Mouse (Mus musculus) myocyte (in vitro differentiated cells): ENCODE results near the gene Rnf146.

Experiments used
- MYOD1 ChIP-seq, 3 experiments: IDR thresholded peaks; one replicate each; pipeline ENCODE4 v1.6.1; 2011; ENCODE audit warnings: control low read depth in 2 of 3, low read depth in 2 of 3, mild to moderate bottlenecking in 2 of 3, moderate library complexity in 1 of 3; ENCODE audit not compliant: insufficient read length in 2 of 3, control insufficient read depth in 1 of 3
- USF1 ChIP-seq: IDR thresholded peaks from one replicate; pipeline ENCODE4 v1.6.1; 2011; ENCODE audit warnings: low read depth, mild to moderate bottlenecking, control low read depth, moderate library complexity

DNA sequence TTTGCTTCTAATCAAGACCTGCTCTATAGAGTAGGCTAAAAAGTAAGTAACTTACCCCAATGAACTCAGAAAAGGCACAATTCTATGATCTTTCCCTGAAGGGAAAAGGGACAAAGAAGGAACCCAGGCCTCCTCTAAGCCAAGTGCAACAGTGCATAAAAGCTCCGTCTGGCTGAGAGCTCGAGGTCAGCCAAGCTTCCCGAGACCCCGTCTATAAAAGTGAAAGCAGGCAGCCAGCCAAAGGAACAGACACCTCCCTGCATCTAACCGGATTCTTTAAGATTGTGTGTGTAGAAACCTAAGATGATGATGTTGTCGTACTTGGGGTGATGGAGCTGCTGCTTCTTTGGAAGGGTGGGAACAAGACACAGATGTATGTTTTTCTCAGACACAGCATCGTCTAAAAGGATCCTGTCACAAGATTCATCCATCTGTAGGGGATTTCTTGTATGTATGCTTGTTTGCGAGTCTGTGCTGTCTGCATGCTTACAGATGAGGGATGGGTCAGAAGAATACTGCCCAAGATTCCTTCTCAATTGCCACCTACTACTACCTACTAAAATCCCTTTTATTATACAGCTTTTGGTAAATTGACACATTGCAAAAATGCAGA, 40.5 kb upstream of the Rnf146 start:
- TF ChIP-seq USF1 = no peak
- TF ChIP-seq MYOD1 (IDR thresholded peaks at IDR 0.05; ENCODE audit: control insufficient read depth in 1 of 3, insufficient read length in 2 of 3, low read depth in 2 of 3) = no peak
